Mouse (Mus musculus) forebrain, embryonic 14.5 days (tissue): Measurements from ENCODE around the gene Mtf1. TPM values are rescaled to one million over a fixed set of nuclear protein-coding genes. Genes with fewer than 3 reads are reported as not detected.

Experiments used
- ATAC-seq: fragments of 200-750 bp; cut with Nextera tagmentation; 2 replicates; pipeline ENCODE4 v1.8.0; 2017; ENCODE audit warnings: mild to moderate bottlenecking, moderate library complexity
- DNase-seq: peaks from one replicate; pipeline ENCODE4 v3.0.0-alpha.2; 2015; ENCODE audit warnings: low spot score
- H3K27ac ChIP-seq: fragments of 300-500 bp; sonication (generic); 2 replicates; pipeline ENCODE4 v1.5.1; 2014; ENCODE audit warnings: low read depth, mild to moderate bottlenecking, control low read depth, low read length, moderate library complexity
- H3K27me3 ChIP-seq: fragments of 300-500 bp; sonication (generic); replicated peaks from 2 replicates; pipeline ENCODE4 v1.6.1; 2014; ENCODE audit warnings: low read length, control low read depth, mixed read lengths; ENCODE audit not compliant: control insufficient read depth, insufficient read depth
- H3K36me3 ChIP-seq: fragments of 300-500 bp; sonication (generic); 2 replicates; pipeline ENCODE4 v1.6.1; 2014; ENCODE audit warnings: low read length, control low read depth; ENCODE audit not compliant: control insufficient read depth, insufficient read depth
- H3K4me1 ChIP-seq: fragments of 300-500 bp; sonication (generic); 2 replicates; pipeline ENCODE4 v1.6.1; 2014; ENCODE audit warnings: antibody characterized with exemption, low read length, control low read depth; ENCODE audit not compliant: control insufficient read depth, insufficient read depth
- H3K4me2 ChIP-seq: fragments of 300-500 bp; sonication (generic); 2 replicates; pipeline ENCODE4 v1.6.1; 2014; ENCODE audit warnings: mild to moderate bottlenecking, control low read depth, low read length
- H3K4me3 ChIP-seq: fragments of 300-500 bp; sonication (generic); 2 replicates; pipeline ENCODE4 v1.5.1; 2014; ENCODE audit warnings: low read depth, low read length, control low read depth
- H3K9ac ChIP-seq: fragments of 300-500 bp; sonication (generic); 2 replicates; pipeline ENCODE4 v1.6.1; 2014; ENCODE audit warnings: mild to moderate bottlenecking, low read length, control low read depth, moderate library complexity
- H3K9me3 ChIP-seq: fragments of 300-500 bp; sonication (generic); replicated peaks from 2 replicates; pipeline ENCODE4 v1.6.1; 2016; ENCODE audit warnings: low read length, control low read depth, mixed read lengths; ENCODE audit not compliant: control insufficient read depth
- WGBS: fragments of 180-500 bp; shearing (Covaris S2); extraction: QIAGEN DNeasy Blood & Tissue Kit; methylation state at CpG from one replicate; pipeline ENCODE4 v1.1.7; 2014; 5-methylcytosine and 5-hydroxymethylcytosine counted together
- polyA plus RNA-seq: library from polyadenylated mRNA; unstranded; fragments of >200 nt; fragmentation: Nextera tagmentation; extraction: Ambion mirVana; gene quantifications from 2 replicates; pipeline ENCODE4 v1.2.1, GENCODE M21; 2014

Gene Mtf1
- polyA plus RNA-seq, 1 experiment from 2014 or later: 13.6 TPM

DNA sequence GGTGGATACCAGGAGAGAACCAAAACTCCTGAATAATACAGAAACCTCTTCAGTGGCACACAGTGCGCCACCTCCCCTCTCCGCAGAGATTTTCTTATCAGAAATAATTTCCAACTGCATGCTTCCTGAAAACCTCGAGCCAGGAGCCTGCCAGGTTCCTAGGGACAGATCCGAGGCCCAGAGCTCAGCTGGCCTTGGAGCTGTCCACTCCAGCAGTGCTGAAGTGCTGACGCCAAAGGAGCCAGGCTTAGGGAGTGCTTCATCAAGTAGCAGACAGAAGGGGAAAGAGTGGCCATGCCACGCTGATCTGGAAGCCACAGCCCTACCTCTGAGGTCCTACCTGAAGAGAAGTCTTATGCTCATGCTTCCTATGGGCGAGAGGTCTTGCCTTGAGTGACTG lies 58.5 kb downstream of the Mtf1 start:
- ATAC-seq: no peak
- peak overlapping the region; percentile 43; the same call in 1 of the 2 replicates for H3K9ac ChIP-seq
- no peaks in the 10 kb centered on the region for H3K27me3 ChIP-seq
- peak; percentile 46 for DNase-seq
- H3K4me1 ChIP-seq: peaks cover 11% of the 10 kb centered on the region
- H3K4me3 ChIP-seq: 0 out of 2 replicates have a peak overlapping the region, but pooled peaks have one; percentile 61
- H3K36me3 ChIP-seq: peaks cover 40% of the 10 kb centered on the region
- peak overlapping the region; percentile 80 for H3K4me2 ChIP-seq
- no peak overlapping the region for H3K27ac ChIP-seq
- 23% methylated on average over 7 of the region's 7 CpGs for WGBS
- no peaks in the 10 kb centered on the region for H3K9me3 ChIP-seq

DNA sequence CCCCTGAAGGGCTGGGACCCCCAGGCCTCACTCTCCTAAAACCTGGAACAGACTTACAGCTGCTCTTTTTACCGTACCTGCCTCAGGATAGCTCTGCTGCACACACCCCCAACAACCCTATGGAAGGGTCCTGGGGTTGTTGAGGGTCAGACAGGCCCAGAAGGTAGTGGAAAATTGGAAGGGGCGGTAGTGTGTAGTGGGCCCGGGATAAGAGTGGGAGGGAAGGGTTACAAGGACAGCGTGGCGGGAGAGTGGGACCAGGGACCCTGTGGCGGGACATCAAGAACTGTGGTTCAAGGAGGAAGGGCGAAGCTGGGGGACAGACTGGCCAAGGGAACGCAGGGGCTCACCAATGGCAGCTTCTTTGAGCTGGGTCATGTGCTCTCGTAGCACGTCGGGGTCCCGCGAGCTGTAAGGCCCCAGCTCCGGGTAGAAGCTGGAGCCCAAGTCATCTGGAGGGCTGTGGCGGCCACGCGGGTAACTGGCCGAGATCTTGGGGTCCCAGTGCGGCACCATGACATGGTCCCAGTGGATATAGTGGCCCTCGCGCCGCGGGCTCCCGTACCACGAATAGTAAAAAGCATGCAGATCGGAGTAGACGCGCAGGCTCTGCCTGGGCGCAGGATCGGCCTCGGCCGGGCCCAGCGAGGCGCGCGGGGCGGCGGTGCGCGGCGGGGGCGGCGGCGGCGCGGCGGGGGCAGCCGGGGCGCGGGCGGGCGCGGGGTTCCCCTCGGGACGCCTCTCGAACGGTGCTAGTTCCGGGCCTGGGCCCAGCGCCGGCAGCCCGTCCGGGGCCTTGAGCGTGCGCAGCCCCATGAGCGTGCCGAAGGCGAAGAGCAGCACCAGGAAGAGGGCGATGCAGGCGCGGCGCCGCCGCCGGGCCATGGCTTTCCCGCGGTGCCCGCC lies 59.6 kb downstream of the Mtf1 start, which contains the start of gene Maneal:
Gene Maneal, minus strand, starts transcription at position 889 of the 906 bp plus-strand sequence.
- peaks cover 29% of the 10 kb centered on the region for H3K36me3 ChIP-seq
- DNase-seq: peak; percentile 40
- H3K4me2 ChIP-seq: peak within 1 kb of the TSS; percentile 80
- H3K27ac ChIP-seq: peak within 1 kb of the TSS; percentile 63; the same call in 1 of the 2 replicates
- ATAC-seq: peak; percentile 32
- H3K27me3 ChIP-seq: no peaks in the 10 kb centered on the region
- WGBS: 3% methylated on average over 44 of the region's 77 CpGs
- no peaks in the 10 kb centered on the region for H3K9me3 ChIP-seq
- H3K4me1 ChIP-seq: peaks cover 11% of the 10 kb centered on the region
- peak within 1 kb of the TSS; percentile 61 for H3K4me3 ChIP-seq
- H3K9ac ChIP-seq: peak within 1 kb of the TSS; percentile 85

- H3K4me3 ChIP-seq: no peak overlapping the region
- WGBS: 95% methylated on average over 1 of the region's 1 CpGs
- H3K27ac ChIP-seq: no peak overlapping the region
- H3K4me1 ChIP-seq: no peaks in the 10 kb centered on the region
- DNase-seq (no peak), ATAC-seq (no peak)
- no peak overlapping the region for H3K4me2 ChIP-seq
- H3K9ac ChIP-seq: no peak overlapping the region
- H3K27me3 ChIP-seq: no peaks in the 10 kb centered on the region
- no peaks in the 10 kb centered on the region for H3K36me3 ChIP-seq
- H3K9me3 ChIP-seq: 0 out of 2 replicates have a peak, but pooled peaks cover 5% of the 10 kb centered on the region
Measured at GRCm38 (mm10) chr4:124872719-124873118, 70.8 kb downstream of the Mtf1 start.

GRCm38 (mm10) chr4:124880599-124880998 lies 78.7 kb downstream of the Mtf1 start, which contains the start of gene Epha10:
Gene Epha10 (plus strand): TSS chr4:124880899.
- Histone ChIP-seq H3K9me3 (no peaks in the 10 kb centered on the region), H3K4me1 (no peaks in the 10 kb centered on the region), H3K27me3 (peaks cover 26% of the 10 kb centered on the region), H3K4me2 (peak within 1 kb of the TSS; percentile 74), H3K36me3 (no peaks in the 10 kb centered on the region), H3K4me3 (peak within 1 kb of the TSS; percentile 42), H3K27ac (no peak within 1 kb of the TSS), H3K9ac (peak within 1 kb of the TSS; percentile 43; the same call in 1 of the 2 replicates)
- no peak for DNase-seq
- WGBS: 3% methylated on average over 11 of the region's 11 CpGs
- no peak for ATAC-seq

GRCm38 (mm10) chr4:124881341-124881908 lies 79.5 kb downstream of the Mtf1 start:
- Histone ChIP-seq H3K9ac (peak overlapping the region; percentile 43; the same call in 1 of the 2 replicates), H3K36me3 (no peaks in the 10 kb centered on the region), H3K4me2 (peak overlapping the region; percentile 74), H3K4me1 (no peaks in the 10 kb centered on the region), H3K27me3 (peaks cover 26% of the 10 kb centered on the region), H3K4me3 (peak overlapping the region; percentile 42), H3K27ac (no peak overlapping the region), H3K9me3 (no peaks in the 10 kb centered on the region)
- ATAC-seq (peak; percentile 98), DNase-seq (peak; percentile 93)
- WGBS: under 1% methylated on average over 37 of the region's 37 CpGs

DNA sequence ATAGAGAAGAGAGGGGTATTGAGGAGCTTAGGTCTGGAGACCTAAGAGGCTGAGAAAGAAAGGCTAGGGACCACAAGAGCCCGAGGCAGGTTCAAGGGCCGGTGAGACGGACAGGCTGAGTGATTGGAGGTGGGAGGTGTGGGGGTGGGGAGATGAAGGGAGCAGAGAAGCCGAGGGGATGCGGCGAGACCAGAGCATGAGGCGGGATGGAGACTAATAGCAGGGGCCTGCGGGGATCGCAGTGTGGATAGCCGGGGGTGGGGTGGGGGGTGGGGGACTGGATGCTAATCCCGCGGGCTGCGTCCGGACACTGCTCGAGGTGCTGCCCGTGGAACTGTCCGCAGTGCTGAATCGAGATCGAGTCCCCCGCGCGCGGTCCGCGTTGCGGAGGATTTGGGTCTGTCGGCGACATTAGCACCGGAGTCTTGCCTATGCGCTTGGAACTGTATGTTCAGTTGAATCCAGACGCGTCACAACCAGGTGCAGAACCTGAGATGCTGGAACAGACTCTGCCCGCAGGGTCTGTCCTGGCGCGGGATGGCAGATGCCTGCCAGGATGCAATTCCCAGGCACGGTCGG lies 80.3 kb downstream of the Mtf1 start:
- DNase-seq: peak; percentile 33
- under 1% methylated on average over 36 of the region's 37 CpGs for WGBS

GRCm38 (mm10) chr4:124888702-124889101 lies 86.8 kb downstream of the Mtf1 start:
- DNase-seq (no peak), ATAC-seq (no peak)
- H3K4me1 ChIP-seq: no peaks in the 10 kb centered on the region
- no peak overlapping the region for H3K27ac ChIP-seq
- H3K4me2 ChIP-seq: no peak overlapping the region
- no peak overlapping the region for H3K4me3 ChIP-seq
- peaks cover 23% of the 10 kb centered on the region for H3K27me3 ChIP-seq
- H3K9me3 ChIP-seq: no peaks in the 10 kb centered on the region
- H3K36me3 ChIP-seq: no peaks in the 10 kb centered on the region
- no peak overlapping the region for H3K9ac ChIP-seq
- 62% methylated on average over 7 of the region's 7 CpGs for WGBS

More for the DNA sequence above, 80.3 kb downstream of the Mtf1 start:
- peak overlapping the region; percentile 42 for H3K4me3 ChIP-seq
- H3K27me3 ChIP-seq: peaks cover 26% of the 10 kb centered on the region
- peak overlapping the region; percentile 74 for H3K4me2 ChIP-seq
- no peaks in the 10 kb centered on the region for H3K4me1 ChIP-seq
- ATAC-seq: peak; percentile 7; the same call in 1 of the 2 replicates
- no peaks in the 10 kb centered on the region for H3K9me3 ChIP-seq
- H3K9ac ChIP-seq: peak overlapping the region; percentile 43
- H3K36me3 ChIP-seq: no peaks in the 10 kb centered on the region
- H3K27ac ChIP-seq: no peak overlapping the region

GRCm38 (mm10) chr4:124889935-124890334 lies 88.0 kb downstream of the Mtf1 start:
- DNase-seq (no peak), ATAC-seq (no peak)
- Histone ChIP-seq H3K4me1 (0 out of 2 replicates have a peak, but pooled peaks cover 1% of the 10 kb centered on the region), H3K36me3 (no peaks in the 10 kb centered on the region), H3K9ac (no peak overlapping the region), H3K27me3 (peaks cover 30% of the 10 kb centered on the region), H3K4me2 (no peak overlapping the region), H3K4me3 (no peak overlapping the region), H3K27ac (no peak overlapping the region), H3K9me3 (no peaks in the 10 kb centered on the region)
- WGBS: 93% methylated on average over 2 of the region's 2 CpGs
